Mouse (Mus musculus): ENCODE measurements at regions not wholly inside any gene's neighbourhood (a gene's known extent, or its start where the extent isn't known, plus 50 kb on each side); places are given as distances from the start of the nearest gene placed in this dataset.

- DNase-seq, result no peak
Measured at GRCm38 (mm10) chr6:50713297-50713696, 59.1 kb upstream of the Npvf start.

- DNase-seq, result no peak
Measured at GRCm38 (mm10) chr6:50718631-50719030, 64.4 kb upstream of the Npvf start.

GRCm38 (mm10) chr6:50720346-50720745 lies 66.1 kb upstream of the Npvf start:
- DNase-seq, result no peak

GRCm38 (mm10) chr6:50725640-50726039 lies 71.4 kb upstream of the Npvf start:
- no peak for DNase-seq

- no peak for DNase-seq
Measured at GRCm38 (mm10) chr6:50726166-50726591, 71.9 kb upstream of the Npvf start.

GRCm38 (mm10) chr6:50730744-50731718 lies 76.8 kb upstream of the Npvf start:
- DNase-seq, result no peak

GRCm38 (mm10) chr6:50734701-50735100 lies 80.5 kb upstream of the Npvf start:
- DNase-seq, result no peak

- DNase-seq, result no peak
Measured at GRCm38 (mm10) chr6:50735825-50736224, 81.6 kb upstream of the Npvf start.

- no peak for DNase-seq
Measured at GRCm38 (mm10) chr6:50742009-50742408, 87.8 kb upstream of the Npvf start.

- no peak for DNase-seq
Measured at GRCm38 (mm10) chr6:50744462-50745166, 90.4 kb upstream of the Npvf start.

GRCm38 (mm10) chr6:50753151-50753550 lies 98.9 kb upstream of the Npvf start:
- DNase-seq, result no peak

GRCm38 (mm10) chr6:50754786-50755185 lies 100.5 kb upstream of the Npvf start:
- DNase-seq, result no peak

- no peak for DNase-seq
Measured at GRCm38 (mm10) chr6:50760367-50760766, 106.1 kb upstream of the Npvf start.

- no peak for DNase-seq
Measured at GRCm38 (mm10) chr6:50763121-50763520, 108.9 kb upstream of the Npvf start.

- no peak for DNase-seq
Measured at GRCm38 (mm10) chr6:50766442-50766915, 112.2 kb upstream of the Npvf start.

GRCm38 (mm10) chr6:50767126-50767525 lies 112.9 kb upstream of the Npvf start:
- DNase-seq, result no peak

GRCm38 (mm10) chr6:50767827-50768226 lies 113.6 kb upstream of the Npvf start:
- DNase-seq, result no peak

GRCm38 (mm10) chr6:50769101-50769500 lies 114.9 kb upstream of the Npvf start:
- DNase-seq, result no peak

GRCm38 (mm10) chr6:50770481-50770880 lies 116.2 kb upstream of the Npvf start:
- DNase-seq, result no peak

- DNase-seq, result no peak
Measured at GRCm38 (mm10) chr6:50775637-50776036, 121.4 kb upstream of the Npvf start.

- DNase-seq, result no peak
Measured at GRCm38 (mm10) chr6:50776236-50776832, 122.1 kb upstream of the Npvf start.

- DNase-seq, result no peak
Measured at GRCm38 (mm10) chr6:50776931-50777495, 122.8 kb upstream of the Npvf start.

- no peak for DNase-seq
Measured at GRCm38 (mm10) chr6:50777827-50778226, 123.6 kb upstream of the Npvf start.

Data from thymus, adult 18-20 months (tissue).